Mouse (Mus musculus): ENCODE data around the gene Csnk2b. TPM values are rescaled to one million over a fixed set of nuclear protein-coding genes. Genes with fewer than 3 reads are reported as not detected.

Csnk2b gene
- polyA plus RNA-seq, 1 experiment from 2014 or later, result 361 TPM

- Histone ChIP-seq H3K27ac (ENCODE audit: low read depth, low read length) (no peak overlapping the region), H3K4me3 (ENCODE audit: low read depth, low read length) (no peak overlapping the region), H3K4me2 (ENCODE audit: low read depth, low read length) (no peak overlapping the region), H3K9ac (replicated peaks; ENCODE audit: low read depth, low read length) (no peak overlapping the region), H3K27me3 (ENCODE audit: control insufficient read depth, insufficient read depth, low read length) (no peaks in the 10 kb centered on the region), H3K36me3 (ENCODE audit: control insufficient read depth, insufficient read depth, low read length) (peaks cover 98% of the 10 kb centered on the region), H3K4me1 (ENCODE audit: control insufficient read depth, insufficient read depth, low read length) (no peaks in the 10 kb centered on the region), H3K9me3 (ENCODE audit: control insufficient read depth, low read length) (no peaks in the 10 kb centered on the region)
- WGBS, result 79% methylated on average over 7 of the region's 7 CpGs
- ATAC-seq (ENCODE audit: low read depth), result no peak
Measured at GRCm38 (mm10) chr17:35154616-35155015, 32.8 kb upstream of the Csnk2b start.

GRCm38 (mm10) chr17:35153931-35154330, 32.1 kb upstream of the Csnk2b start:
- 97% methylated on average over 4 of the region's 4 CpGs for WGBS

GRCm38 (mm10) chr17:35153077-35153476, 31.2 kb upstream of the Csnk2b start:
- no peaks in the 10 kb centered on the region for H3K27me3 ChIP-seq (ENCODE audit: control insufficient read depth, insufficient read depth, low read length)
- H3K4me3 ChIP-seq (ENCODE audit: low read depth, low read length), result no peak overlapping the region
- H3K9ac ChIP-seq (replicated peaks; ENCODE audit: low read depth, low read length), result no peak overlapping the region
- H3K9me3 ChIP-seq (ENCODE audit: control insufficient read depth, low read length), result no peaks in the 10 kb centered on the region
- H3K4me1 ChIP-seq (ENCODE audit: control insufficient read depth, insufficient read depth, low read length), result no peaks in the 10 kb centered on the region
- 95% methylated on average over 9 of the region's 9 CpGs for WGBS
- H3K36me3 ChIP-seq (ENCODE audit: control insufficient read depth, insufficient read depth, low read length), result peaks cover 97% of the 10 kb centered on the region
- no peak for ATAC-seq (ENCODE audit: low read depth)
- H3K27ac ChIP-seq (ENCODE audit: low read depth, low read length), result no peak overlapping the region
- H3K4me2 ChIP-seq (ENCODE audit: low read depth, low read length), result no peak overlapping the region

More at GRCm38 (mm10) chr17:35153931-35154330, 32.1 kb upstream of the Csnk2b start:
- Histone ChIP-seq H3K27ac (ENCODE audit: low read depth, low read length) (no peak overlapping the region), H3K36me3 (ENCODE audit: control insufficient read depth, insufficient read depth, low read length) (peaks cover 98% of the 10 kb centered on the region), H3K4me1 (ENCODE audit: control insufficient read depth, insufficient read depth, low read length) (no peaks in the 10 kb centered on the region), H3K9me3 (ENCODE audit: control insufficient read depth, low read length) (no peaks in the 10 kb centered on the region), H3K4me2 (ENCODE audit: low read depth, low read length) (no peak overlapping the region), H3K9ac (replicated peaks; ENCODE audit: low read depth, low read length) (no peak overlapping the region), H3K27me3 (ENCODE audit: control insufficient read depth, insufficient read depth, low read length) (no peaks in the 10 kb centered on the region), H3K4me3 (ENCODE audit: low read depth, low read length) (no peak overlapping the region)
- no peak for ATAC-seq (ENCODE audit: low read depth)

- peaks cover 95% of the 10 kb centered on the region for H3K36me3 ChIP-seq (ENCODE audit: control insufficient read depth, insufficient read depth, low read length)
- H3K9me3 ChIP-seq (ENCODE audit: control insufficient read depth, low read length), result no peaks in the 10 kb centered on the region
- H3K27me3 ChIP-seq (ENCODE audit: control insufficient read depth, insufficient read depth, low read length), result no peaks in the 10 kb centered on the region
- H3K4me1 ChIP-seq (ENCODE audit: control insufficient read depth, insufficient read depth, low read length), result no peaks in the 10 kb centered on the region
- H3K27ac ChIP-seq (ENCODE audit: low read depth, low read length), result no peak overlapping the region
- ATAC-seq (ENCODE audit: low read depth), result no peak
- H3K4me3 ChIP-seq (ENCODE audit: low read depth, low read length), result no peak overlapping the region
- H3K4me2 ChIP-seq (ENCODE audit: low read depth, low read length), result no peak overlapping the region
- H3K9ac ChIP-seq (replicated peaks; ENCODE audit: low read depth, low read length), result no peak overlapping the region
- WGBS, result 96% methylated on average over 4 of the region's 4 CpGs
Measured at GRCm38 (mm10) chr17:35152121-35152520, 30.3 kb upstream of the Csnk2b start.

GRCm38 (mm10) chr17:35147922-35148639, 26.2 kb upstream of the Csnk2b start:
- H3K9ac ChIP-seq (replicated peaks; ENCODE audit: low read depth, low read length), result no peak overlapping the region
- H3K36me3 ChIP-seq (ENCODE audit: control insufficient read depth, insufficient read depth, low read length), result peaks cover 95% of the 10 kb centered on the region
- ATAC-seq (ENCODE audit: low read depth), result no peak
- 73% methylated on average over 5 of the region's 5 CpGs for WGBS
- H3K9me3 ChIP-seq (ENCODE audit: control insufficient read depth, low read length), result no peaks in the 10 kb centered on the region
- no peaks in the 10 kb centered on the region for H3K27me3 ChIP-seq (ENCODE audit: control insufficient read depth, insufficient read depth, low read length)
- no peak overlapping the region for H3K4me3 ChIP-seq (ENCODE audit: low read depth, low read length)
- no peak overlapping the region for H3K4me2 ChIP-seq (ENCODE audit: low read depth, low read length)
- H3K4me1 ChIP-seq (ENCODE audit: control insufficient read depth, insufficient read depth, low read length), result no peaks in the 10 kb centered on the region
- no peak overlapping the region for H3K27ac ChIP-seq (ENCODE audit: low read depth, low read length)

- H3K27ac ChIP-seq (ENCODE audit: low read depth, low read length), result no peak overlapping the region
- ATAC-seq (ENCODE audit: low read depth), result no peak
- no peaks in the 10 kb centered on the region for H3K27me3 ChIP-seq (ENCODE audit: control insufficient read depth, insufficient read depth, low read length)
- no peak overlapping the region for H3K4me3 ChIP-seq (ENCODE audit: low read depth, low read length)
- H3K4me2 ChIP-seq (ENCODE audit: low read depth, low read length), result no peak overlapping the region
- H3K36me3 ChIP-seq (ENCODE audit: control insufficient read depth, insufficient read depth, low read length), result peaks cover 95% of the 10 kb centered on the region
- H3K4me1 ChIP-seq (ENCODE audit: control insufficient read depth, insufficient read depth, low read length), result no peaks in the 10 kb centered on the region
- no peak overlapping the region for H3K9ac ChIP-seq (replicated peaks; ENCODE audit: low read depth, low read length)
- no peaks in the 10 kb centered on the region for H3K9me3 ChIP-seq (ENCODE audit: control insufficient read depth, low read length)
- 63% methylated on average over 3 of the region's 3 CpGs for WGBS
Measured at GRCm38 (mm10) chr17:35147348-35147747, 25.5 kb upstream of the Csnk2b start.

- Histone ChIP-seq H3K9me3 (ENCODE audit: control insufficient read depth, low read length) (no peaks in the 10 kb centered on the region), H3K4me2 (ENCODE audit: low read depth, low read length) (no peak overlapping the region), H3K9ac (replicated peaks; ENCODE audit: low read depth, low read length) (no peak overlapping the region), H3K27ac (ENCODE audit: low read depth, low read length) (no peak overlapping the region), H3K27me3 (ENCODE audit: control insufficient read depth, insufficient read depth, low read length) (no peaks in the 10 kb centered on the region), H3K4me3 (ENCODE audit: low read depth, low read length) (no peak overlapping the region), H3K36me3 (ENCODE audit: control insufficient read depth, insufficient read depth, low read length) (peaks cover 95% of the 10 kb centered on the region), H3K4me1 (ENCODE audit: control insufficient read depth, insufficient read depth, low read length) (no peaks in the 10 kb centered on the region)
- ATAC-seq (ENCODE audit: low read depth), result no peak
- 84% methylated on average over 5 of the region's 5 CpGs for WGBS
Measured at GRCm38 (mm10) chr17:35146139-35146538, 24.3 kb upstream of the Csnk2b start.

GRCm38 (mm10) chr17:35141971-35142370, 20.1 kb upstream of the Csnk2b start:
- no peak for ATAC-seq (ENCODE audit: low read depth)
- WGBS, result 90% methylated on average over 6 of the region's 6 CpGs
- peaks cover 6% of the 10 kb centered on the region for H3K4me1 ChIP-seq (ENCODE audit: control insufficient read depth, insufficient read depth, low read length)
- H3K27me3 ChIP-seq (ENCODE audit: control insufficient read depth, insufficient read depth, low read length), result no peaks in the 10 kb centered on the region
- no peaks in the 10 kb centered on the region for H3K9me3 ChIP-seq (ENCODE audit: control insufficient read depth, low read length)
- no peak overlapping the region for H3K9ac ChIP-seq (replicated peaks; ENCODE audit: low read depth, low read length)
- no peak overlapping the region for H3K4me2 ChIP-seq (ENCODE audit: low read depth, low read length)
- H3K27ac ChIP-seq (ENCODE audit: low read depth, low read length), result no peak overlapping the region
- peaks cover 88% of the 10 kb centered on the region for H3K36me3 ChIP-seq (ENCODE audit: control insufficient read depth, insufficient read depth, low read length)
- no peak overlapping the region for H3K4me3 ChIP-seq (ENCODE audit: low read depth, low read length)

- ATAC-seq (ENCODE audit: low read depth), result no peak
- H3K9me3 ChIP-seq (ENCODE audit: control insufficient read depth, low read length), result no peaks in the 10 kb centered on the region
- no peak overlapping the region for H3K4me3 ChIP-seq (ENCODE audit: low read depth, low read length)
- no peak overlapping the region for H3K27ac ChIP-seq (ENCODE audit: low read depth, low read length)
- WGBS, result 82% methylated on average over 16 of the region's 16 CpGs
- peaks cover 74% of the 10 kb centered on the region for H3K36me3 ChIP-seq (ENCODE audit: control insufficient read depth, insufficient read depth, low read length)
- no peak overlapping the region for H3K9ac ChIP-seq (replicated peaks; ENCODE audit: low read depth, low read length)
- H3K27me3 ChIP-seq (ENCODE audit: control insufficient read depth, insufficient read depth, low read length), result no peaks in the 10 kb centered on the region
- H3K4me1 ChIP-seq (ENCODE audit: control insufficient read depth, insufficient read depth, low read length), result peaks cover 14% of the 10 kb centered on the region
- no peak overlapping the region for H3K4me2 ChIP-seq (ENCODE audit: low read depth, low read length)
Measured at GRCm38 (mm10) chr17:35140490-35140996, 18.7 kb upstream of the Csnk2b start.
